Mouse (Mus musculus) midbrain, embryonic 15.5 days (tissue): ENCODE data around the gene Mtap. TPM values are rescaled to one million over a fixed set of nuclear protein-coding genes. Genes with fewer than 3 reads are reported as not detected.

Experiments used
- ATAC-seq: fragments of 200-750 bp; cut with Nextera tagmentation; replicated peaks from 2 replicates; pipeline ENCODE4 v1.8.0; 2017; ENCODE audit warnings: moderate TSS enrichment
- H3K27ac ChIP-seq: fragments of 300-500 bp; sonication (generic); 2 replicates; pipeline ENCODE4 v1.5.1; 2015; ENCODE audit warnings: mild to moderate bottlenecking, inconsistent platforms
- H3K27me3 ChIP-seq: fragments of 300-500 bp; sonication (generic); replicated peaks from 2 replicates; pipeline ENCODE4 v1.6.1; 2015; ENCODE audit warnings: inconsistent platforms
- H3K36me3 ChIP-seq: fragments of 300-500 bp; sonication (generic); replicated peaks from 2 replicates; pipeline ENCODE4 v1.6.1; 2015; ENCODE audit warnings: inconsistent platforms
- H3K4me1 ChIP-seq: fragments of 300-500 bp; sonication (generic); 2 replicates; pipeline ENCODE4 v1.6.1; 2015; ENCODE audit warnings: inconsistent platforms
- H3K4me2 ChIP-seq: fragments of 300-500 bp; sonication (generic); 2 replicates; pipeline ENCODE4 v1.6.1; 2015; ENCODE audit warnings: inconsistent platforms, mild to moderate bottlenecking, moderate library complexity
- H3K4me3 ChIP-seq: fragments of 300-500 bp; sonication (generic); 2 replicates; pipeline ENCODE4 v1.5.1; 2015; ENCODE audit warnings: mild to moderate bottlenecking, inconsistent platforms
- H3K9ac ChIP-seq: fragments of 300-500 bp; sonication (generic); 2 replicates; pipeline ENCODE4 v1.6.1; 2015; ENCODE audit warnings: mild to moderate bottlenecking, inconsistent platforms
- H3K9me3 ChIP-seq: fragments of 300-500 bp; sonication (generic); 2 replicates; pipeline ENCODE4 v1.6.1; 2016; ENCODE audit warnings: inconsistent platforms
- WGBS: fragments of 180-500 bp; shearing (Covaris S2); methylation state at CpG from one replicate; pipeline ENCODE4 v1.1.7; 2015; ENCODE audit warnings: mixed read lengths; 5-methylcytosine and 5-hydroxymethylcytosine counted together
- polyA plus RNA-seq: library from polyadenylated mRNA; unstranded; fragments of >200 nt; fragmentation: Nextera tagmentation; extraction: Ambion mirVana; gene quantifications from 2 replicates; pipeline ENCODE4 v1.2.1, GENCODE M21; 2015

Mtap gene
- polyA plus RNA-seq, 1 experiment from 2014 or later, result 18.3 TPM

GRCm38 (mm10) chr4:89145409-89145808, 8.5 kb downstream of the Mtap start:
- ATAC-seq, result peak; percentile 66
- H3K4me3 ChIP-seq, result no peak overlapping the region
- H3K27ac ChIP-seq, result no peak overlapping the region
- no peak overlapping the region for H3K4me2 ChIP-seq
- WGBS, result 42% methylated on average over 6 of the region's 6 CpGs
- H3K36me3 ChIP-seq, result no peaks in the 10 kb centered on the region; the same call in 1 of the 2 replicates
- no peak overlapping the region for H3K9ac ChIP-seq
- no peaks in the 10 kb centered on the region for H3K9me3 ChIP-seq
- H3K4me1 ChIP-seq, result no peaks in the 10 kb centered on the region
- no peaks in the 10 kb centered on the region for H3K27me3 ChIP-seq

- no peaks in the 10 kb centered on the region; the same call in 1 of the 2 replicates for H3K36me3 ChIP-seq
- no peak for ATAC-seq
- no peaks in the 10 kb centered on the region for H3K27me3 ChIP-seq
- H3K4me2 ChIP-seq, result no peak overlapping the region
- no peak overlapping the region for H3K4me3 ChIP-seq
- H3K27ac ChIP-seq, result no peak overlapping the region
- no peaks in the 10 kb centered on the region for H3K9me3 ChIP-seq
- H3K9ac ChIP-seq, result no peak overlapping the region
- 44% methylated on average over 3 of the region's 3 CpGs for WGBS
- no peaks in the 10 kb centered on the region for H3K4me1 ChIP-seq
Observed at GRCm38 (mm10) chr4:89146291-89146690, 9.4 kb downstream of the Mtap start.

GRCm38 (mm10) chr4:89149261-89149660, 12.3 kb downstream of the Mtap start:
- no peak for ATAC-seq
- no peaks in the 10 kb centered on the region for H3K27me3 ChIP-seq
- no peak overlapping the region for H3K4me2 ChIP-seq

GRCm38 (mm10) chr4:89161389-89161788, 24.5 kb downstream of the Mtap start:
- ATAC-seq, result no peak
- H3K4me1 ChIP-seq, result no peaks in the 10 kb centered on the region
- no peak overlapping the region for H3K4me2 ChIP-seq
- no peaks in the 10 kb centered on the region; the same call in 1 of the 2 replicates for H3K36me3 ChIP-seq
- H3K27me3 ChIP-seq, result no peaks in the 10 kb centered on the region
- H3K4me3 ChIP-seq, result no peak overlapping the region
- H3K27ac ChIP-seq, result no peak overlapping the region
- no peaks in the 10 kb centered on the region for H3K9me3 ChIP-seq
- H3K9ac ChIP-seq, result no peak overlapping the region
- 92% methylated on average over 3 of the region's 3 CpGs for WGBS

More at GRCm38 (mm10) chr4:89149261-89149660, 12.3 kb downstream of the Mtap start:
- H3K9me3 ChIP-seq, result no peaks in the 10 kb centered on the region
- no peak overlapping the region for H3K27ac ChIP-seq
- H3K4me3 ChIP-seq, result no peak overlapping the region
- no peaks in the 10 kb centered on the region; the same call in 1 of the 2 replicates for H3K36me3 ChIP-seq
- H3K9ac ChIP-seq, result no peak overlapping the region
- no peaks in the 10 kb centered on the region for H3K4me1 ChIP-seq

- no peak overlapping the region for H3K4me2 ChIP-seq
- no peak overlapping the region for H3K9ac ChIP-seq
- no peaks in the 10 kb centered on the region; the same call in 1 of the 2 replicates for H3K36me3 ChIP-seq
- H3K4me3 ChIP-seq, result no peak overlapping the region
- H3K9me3 ChIP-seq, result no peaks in the 10 kb centered on the region
- ATAC-seq, result no peak
- no peaks in the 10 kb centered on the region for H3K27me3 ChIP-seq
- no peaks in the 10 kb centered on the region for H3K4me1 ChIP-seq
- no peak overlapping the region for H3K27ac ChIP-seq
- WGBS, result 89% methylated on average over 5 of the region's 5 CpGs
Observed at GRCm38 (mm10) chr4:89162496-89162895, 25.6 kb downstream of the Mtap start.

GRCm38 (mm10) chr4:89163613-89164012, 26.7 kb downstream of the Mtap start:
- ATAC-seq, result no peak
- Histone ChIP-seq H3K27me3 (no peaks in the 10 kb centered on the region), H3K9me3 (no peaks in the 10 kb centered on the region), H3K4me1 (no peaks in the 10 kb centered on the region), H3K4me2 (no peak overlapping the region), H3K9ac (no peak overlapping the region), H3K36me3 (no peaks in the 10 kb centered on the region; the same call in 1 of the 2 replicates), H3K27ac (no peak overlapping the region), H3K4me3 (no peak overlapping the region)
- 97% methylated on average over 8 of the region's 8 CpGs for WGBS

GRCm38 (mm10) chr4:89164681-89165080, 27.8 kb downstream of the Mtap start:
- no peak overlapping the region for H3K4me2 ChIP-seq
- no peaks in the 10 kb centered on the region for H3K9me3 ChIP-seq
- H3K36me3 ChIP-seq, result no peaks in the 10 kb centered on the region; the same call in 1 of the 2 replicates
- H3K27ac ChIP-seq, result no peak overlapping the region
- WGBS, result 95% methylated on average over 2 of the region's 2 CpGs
- no peak overlapping the region for H3K9ac ChIP-seq
- H3K27me3 ChIP-seq, result no peaks in the 10 kb centered on the region
- no peaks in the 10 kb centered on the region for H3K4me1 ChIP-seq
- H3K4me3 ChIP-seq, result no peak overlapping the region
- no peak for ATAC-seq

- ATAC-seq, result no peak
- 96% methylated on average over 9 of the region's 9 CpGs for WGBS
- H3K4me3 ChIP-seq, result no peak overlapping the region
- H3K27me3 ChIP-seq, result no peaks in the 10 kb centered on the region
- no peak overlapping the region for H3K4me2 ChIP-seq
- no peak overlapping the region for H3K27ac ChIP-seq
- H3K9me3 ChIP-seq, result no peaks in the 10 kb centered on the region
- no peaks in the 10 kb centered on the region for H3K4me1 ChIP-seq
- H3K9ac ChIP-seq, result no peak overlapping the region
- H3K36me3 ChIP-seq, result no peaks in the 10 kb centered on the region; the same call in 1 of the 2 replicates
Observed at GRCm38 (mm10) chr4:89168877-89169276, 32.0 kb downstream of the Mtap start.

GRCm38 (mm10) chr4:89169739-89170138, 32.8 kb downstream of the Mtap start:
- Histone ChIP-seq H3K36me3 (no peaks in the 10 kb centered on the region; the same call in 1 of the 2 replicates), H3K9me3 (no peaks in the 10 kb centered on the region), H3K9ac (no peak overlapping the region), H3K4me3 (no peak overlapping the region), H3K27me3 (no peaks in the 10 kb centered on the region), H3K4me2 (no peak overlapping the region), H3K27ac (no peak overlapping the region), H3K4me1 (no peaks in the 10 kb centered on the region)
- 85% methylated on average over 4 of the region's 4 CpGs for WGBS
- ATAC-seq, result no peak

- no peak overlapping the region for H3K9ac ChIP-seq
- ATAC-seq, result no peak
- H3K36me3 ChIP-seq, result no peaks in the 10 kb centered on the region; the same call in 1 of the 2 replicates
- H3K4me2 ChIP-seq, result no peak overlapping the region
- 97% methylated on average over 6 of the region's 6 CpGs for WGBS
- no peaks in the 10 kb centered on the region for H3K9me3 ChIP-seq
- H3K4me3 ChIP-seq, result no peak overlapping the region
- H3K27me3 ChIP-seq, result no peaks in the 10 kb centered on the region
- no peaks in the 10 kb centered on the region for H3K4me1 ChIP-seq
- no peak overlapping the region for H3K27ac ChIP-seq
Observed at GRCm38 (mm10) chr4:89170931-89171330, 34.0 kb downstream of the Mtap start.

GRCm38 (mm10) chr4:89172873-89173605, 36.1 kb downstream of the Mtap start:
- no peak overlapping the region for H3K4me3 ChIP-seq
- H3K36me3 ChIP-seq, result no peaks in the 10 kb centered on the region
- no peak overlapping the region for H3K9ac ChIP-seq
- H3K9me3 ChIP-seq, result no peaks in the 10 kb centered on the region
- WGBS, result 94% methylated on average over 14 of the region's 14 CpGs
- no peaks in the 10 kb centered on the region for H3K4me1 ChIP-seq
- H3K27me3 ChIP-seq, result no peaks in the 10 kb centered on the region
- no peak for ATAC-seq
- no peak overlapping the region for H3K27ac ChIP-seq
- no peak overlapping the region for H3K4me2 ChIP-seq

- Histone ChIP-seq H3K27ac (no peak overlapping the region), H3K4me3 (no peak overlapping the region), H3K4me1 (no peaks in the 10 kb centered on the region), H3K9ac (no peak overlapping the region), H3K36me3 (peaks cover 3% of the 10 kb centered on the region; the same call in 1 of the 2 replicates), H3K9me3 (no peaks in the 10 kb centered on the region), H3K4me2 (no peak overlapping the region), H3K27me3 (no peaks in the 10 kb centered on the region)
- ATAC-seq, result no peak
- WGBS, result 85% methylated on average over 6 of the region's 6 CpGs
Observed at GRCm38 (mm10) chr4:89177514-89178307, 40.8 kb downstream of the Mtap start.
